Mouse (Mus musculus) neural tube, embryonic 15.5 days (tissue): ENCODE measurements around the gene Sqstm1. TPM values are rescaled to one million over a fixed set of nuclear protein-coding genes. Genes with fewer than 3 reads are reported as not detected.

Experiments
- ATAC-seq: fragments of 200-750 bp; cut with Nextera tagmentation; 2 replicates; pipeline ENCODE4 v1.8.0; 2017; ENCODE audit warnings: mild to moderate bottlenecking, moderate TSS enrichment, moderate library complexity; ENCODE audit not compliant: low FRiP score
- H3K27ac ChIP-seq: fragments of 300-500 bp; sonication (generic); replicated peaks from 2 replicates; pipeline ENCODE4 v1.5.1; 2015; ENCODE audit warnings: mild to moderate bottlenecking, inconsistent platforms
- H3K27me3 ChIP-seq: fragments of 300-500 bp; sonication (generic); replicated peaks from 2 replicates; pipeline ENCODE4 v1.6.1; 2015; ENCODE audit warnings: inconsistent platforms
- H3K36me3 ChIP-seq: fragments of 300-500 bp; sonication (generic); 2 replicates; pipeline ENCODE4 v1.6.1; 2015; ENCODE audit warnings: inconsistent platforms
- H3K4me1 ChIP-seq: fragments of 300-500 bp; sonication (generic); 2 replicates; pipeline ENCODE4 v1.6.1; 2015; ENCODE audit warnings: inconsistent platforms
- H3K4me2 ChIP-seq: fragments of 300-500 bp; sonication (generic); 2 replicates; pipeline ENCODE4 v1.6.1; 2015; ENCODE audit warnings: inconsistent platforms, mild to moderate bottlenecking, moderate library complexity
- H3K4me3 ChIP-seq: fragments of 300-500 bp; sonication (generic); replicated peaks from 2 replicates; pipeline ENCODE4 v1.5.1; 2015; ENCODE audit warnings: mild to moderate bottlenecking, inconsistent platforms
- H3K9ac ChIP-seq: fragments of 300-500 bp; sonication (generic); replicated peaks from 2 replicates; pipeline ENCODE4 v1.6.1; 2015; ENCODE audit warnings: mild to moderate bottlenecking, inconsistent platforms
- H3K9me3 ChIP-seq: fragments of 300-500 bp; sonication (generic); replicated peaks from 2 replicates; pipeline ENCODE4 v1.6.1; 2016; ENCODE audit warnings: inconsistent platforms
- WGBS: fragments of 180-500 bp; shearing (Covaris S2); methylation state at CpG from one replicate; pipeline ENCODE4 v1.1.7; 2015; ENCODE audit warnings: mixed read lengths; 5-methylcytosine and 5-hydroxymethylcytosine counted together
- polyA plus RNA-seq: library from polyadenylated mRNA; unstranded; fragments of >200 nt; fragmentation: Nextera tagmentation; extraction: Ambion mirVana; gene quantifications from 2 replicates; pipeline ENCODE4 v1.2.1, GENCODE M21; 2015

Sqstm1 gene
- polyA plus RNA-seq, 1 experiment from 2014 or later, result 450 TPM

- 31% methylated on average over 3 of the region's 3 CpGs for WGBS
These were observed 18.1 kb upstream of the Sqstm1 start for GRCm38 (mm10) chr11:50228772-50229171.

DNA sequence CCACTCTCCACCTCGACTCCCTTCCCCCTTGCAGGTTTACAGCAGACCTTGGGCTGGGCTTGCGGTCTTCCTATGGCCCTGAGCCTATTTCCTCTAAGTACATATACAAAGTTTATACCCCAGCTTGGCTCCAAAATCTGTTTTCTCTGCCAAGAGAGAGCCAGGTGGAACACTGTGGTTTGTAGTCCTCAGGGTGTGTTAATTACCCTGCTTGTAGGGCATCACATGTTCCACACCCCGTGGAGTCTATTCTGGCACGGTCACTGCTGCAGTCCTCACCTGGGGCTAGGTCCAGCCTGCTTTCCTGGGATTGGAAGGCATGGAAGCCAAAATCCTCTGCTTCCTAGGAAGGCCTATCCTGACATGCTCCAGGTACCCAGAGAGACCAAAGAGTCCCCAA, 17.1 kb upstream of the Sqstm1 start:
- H3K27me3 ChIP-seq, result no peaks in the 10 kb centered on the region
- peaks cover 59% of the 10 kb centered on the region for H3K4me1 ChIP-seq
- H3K36me3 ChIP-seq, result peaks cover 13% of the 10 kb centered on the region
- H3K4me3 ChIP-seq, result no peak overlapping the region
- H3K9ac ChIP-seq, result 0 out of 2 replicates have a peak overlapping the region, but pooled peaks have one; percentile 100
- no peak overlapping the region for H3K27ac ChIP-seq
- peak overlapping the region; percentile 91 for H3K4me2 ChIP-seq
- no peaks in the 10 kb centered on the region for H3K9me3 ChIP-seq
- WGBS, result 72% methylated on average over 4 of the region's 4 CpGs
- no peak for ATAC-seq

More at GRCm38 (mm10) chr11:50228772-50229171, 18.1 kb upstream of the Sqstm1 start:
- peaks cover 48% of the 10 kb centered on the region for H3K4me1 ChIP-seq
- H3K4me3 ChIP-seq, result no peak overlapping the region
- no peak overlapping the region for H3K27ac ChIP-seq
- peaks cover 23% of the 10 kb centered on the region for H3K36me3 ChIP-seq
- H3K9ac ChIP-seq, result 0 out of 2 replicates have a peak overlapping the region, but pooled peaks have one; percentile 17
- H3K4me2 ChIP-seq, result 0 out of 2 replicates have a peak overlapping the region, but pooled peaks have one; percentile 3
- H3K27me3 ChIP-seq, result 0 out of 2 replicates have a peak, but pooled peaks cover 1% of the 10 kb centered on the region
- no peaks in the 10 kb centered on the region for H3K9me3 ChIP-seq
- ATAC-seq, result no peak

DNA sequence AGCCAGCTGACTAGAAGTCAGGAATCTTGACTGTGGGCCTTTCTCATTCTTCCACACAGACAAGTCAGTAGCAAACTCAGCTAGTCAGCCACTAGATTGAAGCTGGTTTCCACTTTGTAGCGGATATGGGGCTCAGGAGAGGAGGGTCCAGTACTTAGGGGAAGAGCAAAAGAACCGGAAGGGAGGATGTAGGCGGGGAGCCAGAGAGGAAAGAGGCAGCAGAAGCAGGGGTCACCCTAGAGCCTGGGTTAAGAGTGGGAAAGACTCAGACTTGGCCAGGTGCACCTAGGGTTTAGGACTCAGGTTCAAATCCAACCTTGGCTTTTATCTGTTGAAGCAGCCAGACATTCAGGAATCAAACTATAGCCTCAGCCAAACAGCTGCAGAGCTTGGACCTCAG, 16.6 kb upstream of the Sqstm1 start:
- Histone ChIP-seq H3K36me3 (peaks cover 8% of the 10 kb centered on the region), H3K4me1 (peaks cover 63% of the 10 kb centered on the region), H3K27ac (no peak overlapping the region), H3K9me3 (no peaks in the 10 kb centered on the region), H3K4me2 (peak overlapping the region; percentile 91), H3K9ac (peak overlapping the region; percentile 100; the same call in 1 of the 2 replicates), H3K27me3 (no peaks in the 10 kb centered on the region), H3K4me3 (peak overlapping the region; percentile 80; the same call in 1 of the 2 replicates)
- 88% methylated on average over 3 of the region's 3 CpGs for WGBS
- ATAC-seq, result no peak

- Histone ChIP-seq H3K9me3 (no peaks in the 10 kb centered on the region), H3K9ac (peak overlapping the region; percentile 100), H3K27ac (peak overlapping the region; percentile 94; the same call in 1 of the 2 replicates), H3K4me1 (peaks cover 63% of the 10 kb centered on the region), H3K4me3 (peak overlapping the region; percentile 80), H3K36me3 (no peaks in the 10 kb centered on the region), H3K4me2 (peak overlapping the region; percentile 91), H3K27me3 (no peaks in the 10 kb centered on the region)
- ATAC-seq, result no peak
- 38% methylated on average over 2 of the region's 2 CpGs for WGBS
These were observed 15.8 kb upstream of the Sqstm1 start for GRCm38 (mm10) chr11:50226406-50226805.

GRCm38 (mm10) chr11:50225611-50226378, 15.2 kb upstream of the Sqstm1 start:
- 3% methylated on average over 34 of the region's 34 CpGs for WGBS
- H3K9me3 ChIP-seq, result no peaks in the 10 kb centered on the region
- H3K9ac ChIP-seq, result peak overlapping the region; percentile 100
- H3K4me2 ChIP-seq, result peak overlapping the region; percentile 91
- no peaks in the 10 kb centered on the region for H3K27me3 ChIP-seq
- H3K36me3 ChIP-seq, result no peaks in the 10 kb centered on the region
- peak overlapping the region; percentile 80 for H3K4me3 ChIP-seq
- H3K4me1 ChIP-seq, result peaks cover 59% of the 10 kb centered on the region
- peak overlapping the region; percentile 94 for H3K27ac ChIP-seq
- ATAC-seq, result peak; percentile 16

DNA sequence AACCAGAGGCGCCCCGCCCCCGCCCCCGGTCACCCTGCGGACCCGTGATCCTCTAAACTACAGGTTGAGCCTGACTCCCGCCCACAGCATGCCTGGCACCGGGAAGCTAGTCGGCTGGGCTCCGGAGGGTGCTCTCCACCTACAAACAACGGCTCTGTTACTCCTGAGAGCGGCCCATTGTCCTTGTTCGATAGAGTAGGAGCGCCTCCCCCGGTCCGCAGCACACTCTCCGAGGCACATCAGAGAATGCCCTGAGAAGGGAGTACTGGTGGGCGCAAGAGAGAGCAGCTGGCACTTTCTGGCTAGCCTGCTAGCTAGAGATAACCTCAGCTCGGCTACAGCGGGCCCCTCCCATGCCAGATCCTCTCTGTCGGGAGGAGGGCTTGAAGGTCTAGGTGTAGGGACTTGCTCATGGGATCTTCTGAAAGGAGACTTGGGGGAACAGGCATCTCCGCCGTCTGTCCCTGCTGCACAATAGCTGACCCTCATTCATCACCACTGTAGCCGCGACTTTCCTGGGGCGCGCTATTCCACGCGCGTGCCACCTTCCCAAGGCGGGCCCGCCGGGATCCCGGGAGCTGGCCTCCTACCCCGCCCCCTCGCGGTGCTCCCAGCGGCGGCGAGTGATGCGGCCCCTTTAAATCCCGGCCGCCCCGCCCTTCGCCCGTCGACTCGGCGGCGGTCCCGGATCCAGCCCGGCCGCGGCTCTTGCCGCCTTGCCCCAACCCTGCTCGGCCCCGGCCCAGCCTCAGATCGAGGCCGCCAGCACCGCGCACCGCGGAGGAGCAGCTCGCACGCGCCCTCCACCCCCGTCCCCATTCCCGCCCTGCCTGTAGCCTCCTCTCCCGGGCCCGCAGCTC, 14.3 kb upstream of the Sqstm1 start:
- peak overlapping the region; percentile 94 for H3K27ac ChIP-seq
- H3K4me3 ChIP-seq, result peak overlapping the region; percentile 80
- WGBS, result under 1% methylated on average over 69 of the region's 70 CpGs
- peak; percentile 87 for ATAC-seq
- H3K9ac ChIP-seq, result peak overlapping the region; percentile 100
- H3K9me3 ChIP-seq, result no peaks in the 10 kb centered on the region
- H3K27me3 ChIP-seq, result no peaks in the 10 kb centered on the region
- H3K4me2 ChIP-seq, result peak overlapping the region; percentile 91
- H3K36me3 ChIP-seq, result no peaks in the 10 kb centered on the region
- H3K4me1 ChIP-seq, result peaks cover 58% of the 10 kb centered on the region

DNA sequence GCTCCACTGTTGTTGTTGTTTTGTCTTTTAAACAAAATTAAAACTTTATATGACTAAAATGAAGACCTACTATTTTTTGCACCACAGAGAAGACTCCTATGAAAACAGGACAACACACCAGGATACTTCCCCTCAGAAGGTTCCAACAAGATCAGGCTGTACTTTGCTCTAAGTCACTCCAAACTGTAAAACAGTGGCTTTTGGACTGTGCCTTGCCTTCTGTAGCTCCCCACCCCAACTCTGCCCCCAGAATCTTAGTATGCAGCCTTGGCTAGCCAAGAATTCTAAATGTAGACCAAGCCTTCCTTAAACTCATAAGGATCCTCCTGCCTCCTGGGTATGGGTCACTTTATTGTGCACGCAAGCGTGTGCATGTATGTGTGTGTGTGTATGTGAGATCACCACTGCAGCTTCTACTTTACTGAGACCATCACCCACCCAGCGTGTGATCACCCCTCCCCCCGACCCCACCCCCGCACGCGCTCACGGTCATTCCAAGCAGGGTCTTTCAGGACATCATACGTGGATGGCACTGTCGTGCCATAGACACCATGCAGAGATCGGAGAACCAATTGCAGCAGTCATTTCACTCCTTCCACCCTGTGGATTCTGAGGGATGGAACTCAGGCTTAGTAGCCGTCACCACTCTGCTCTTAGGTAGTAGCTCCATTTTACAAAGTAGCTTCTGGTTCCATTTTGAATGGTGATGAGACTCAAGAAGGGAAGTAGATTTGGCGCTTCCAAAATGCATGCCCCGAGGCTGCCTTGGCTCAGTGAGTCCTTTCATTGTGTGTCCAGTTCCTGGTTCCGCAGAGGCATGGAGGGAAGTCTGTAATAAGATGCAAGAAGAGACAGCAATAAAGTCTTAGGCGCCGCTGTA, 13.4 kb upstream of the Sqstm1 start:
- peak overlapping the region; percentile 91 for H3K4me2 ChIP-seq
- 5% methylated on average over 17 of the region's 17 CpGs for WGBS
- peaks cover 56% of the 10 kb centered on the region for H3K4me1 ChIP-seq
- H3K9ac ChIP-seq, result peak overlapping the region; percentile 100
- H3K36me3 ChIP-seq, result no peaks in the 10 kb centered on the region
- peak overlapping the region; percentile 80 for H3K4me3 ChIP-seq
- ATAC-seq, result peak; percentile 33
- peak overlapping the region; percentile 94 for H3K27ac ChIP-seq
- H3K9me3 ChIP-seq, result no peaks in the 10 kb centered on the region
- no peaks in the 10 kb centered on the region for H3K27me3 ChIP-seq

DNA sequence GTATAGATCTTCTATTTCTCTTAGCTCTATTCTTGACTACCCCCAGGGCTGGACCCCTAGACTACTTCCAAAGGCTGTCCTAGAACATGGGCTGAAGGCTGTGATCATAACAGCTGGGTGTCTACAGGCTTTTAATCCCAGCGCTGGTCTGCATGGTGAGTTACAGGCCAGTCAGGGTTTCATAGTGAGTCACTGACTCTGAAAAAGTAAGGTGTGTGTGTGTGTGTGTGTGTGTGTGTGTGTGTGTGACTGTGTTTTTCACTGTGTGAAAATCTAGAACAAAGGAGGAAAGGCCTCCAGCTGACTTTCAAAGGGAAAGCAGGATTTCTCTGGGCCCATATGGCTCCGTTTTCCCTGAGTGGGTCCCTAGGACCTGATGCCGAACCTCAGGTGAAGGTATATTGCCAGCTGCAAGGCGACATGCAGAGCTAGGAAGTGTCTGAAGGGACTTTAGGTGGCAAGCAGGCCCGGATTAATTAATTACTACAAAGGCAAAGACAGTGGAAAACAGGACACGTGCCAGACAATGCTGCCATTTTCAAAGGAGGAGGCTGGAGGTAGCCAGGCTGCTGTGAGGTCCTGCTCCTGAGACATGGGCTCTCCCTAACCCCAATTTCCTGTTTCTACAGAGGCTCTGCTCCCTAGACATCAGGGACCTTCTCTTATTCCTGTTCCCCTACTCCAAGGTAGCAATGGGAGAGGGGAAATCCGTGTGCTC, 12.1 kb upstream of the Sqstm1 start:
- no peak for ATAC-seq
- peak overlapping the region; percentile 80; the same call in 1 of the 2 replicates for H3K4me3 ChIP-seq
- H3K27ac ChIP-seq, result no peak overlapping the region
- H3K9me3 ChIP-seq, result no peaks in the 10 kb centered on the region
- peak overlapping the region; percentile 30; the same call in 1 of the 2 replicates for H3K9ac ChIP-seq
- no peaks in the 10 kb centered on the region for H3K27me3 ChIP-seq
- no peaks in the 10 kb centered on the region for H3K36me3 ChIP-seq
- H3K4me1 ChIP-seq, result peaks cover 47% of the 10 kb centered on the region
- WGBS, result 44% methylated on average over 7 of the region's 7 CpGs
- peak overlapping the region; percentile 91 for H3K4me2 ChIP-seq

DNA sequence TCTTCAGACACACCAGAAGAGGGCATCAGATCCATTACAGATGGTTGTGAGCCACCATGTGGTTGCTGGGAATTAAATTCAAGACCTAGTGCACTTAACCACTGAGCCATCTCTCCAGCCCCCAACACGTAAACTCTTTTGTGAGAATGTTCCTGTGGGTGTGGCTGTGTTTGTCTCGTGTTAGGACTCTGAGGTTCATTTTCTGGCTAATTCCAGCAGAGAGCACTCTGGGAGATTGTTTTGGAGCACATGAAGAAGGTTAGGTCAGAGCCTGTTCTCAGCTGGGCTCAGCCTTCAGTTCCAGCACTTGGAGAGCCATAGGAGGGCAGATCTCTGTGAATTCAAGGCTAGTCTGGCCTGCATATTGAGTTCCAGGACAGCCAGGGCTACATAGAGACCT, 9.2 kb upstream of the Sqstm1 start:
- Histone ChIP-seq H3K4me1 (peaks cover 42% of the 10 kb centered on the region), H3K9ac (no peak overlapping the region), H3K27ac (no peak overlapping the region), H3K4me2 (no peak overlapping the region), H3K9me3 (no peaks in the 10 kb centered on the region), H3K27me3 (no peaks in the 10 kb centered on the region), H3K36me3 (no peaks in the 10 kb centered on the region), H3K4me3 (no peak overlapping the region)
- WGBS, result 48% methylated on average over 2 of the region's 2 CpGs
- no peak for ATAC-seq

DNA sequence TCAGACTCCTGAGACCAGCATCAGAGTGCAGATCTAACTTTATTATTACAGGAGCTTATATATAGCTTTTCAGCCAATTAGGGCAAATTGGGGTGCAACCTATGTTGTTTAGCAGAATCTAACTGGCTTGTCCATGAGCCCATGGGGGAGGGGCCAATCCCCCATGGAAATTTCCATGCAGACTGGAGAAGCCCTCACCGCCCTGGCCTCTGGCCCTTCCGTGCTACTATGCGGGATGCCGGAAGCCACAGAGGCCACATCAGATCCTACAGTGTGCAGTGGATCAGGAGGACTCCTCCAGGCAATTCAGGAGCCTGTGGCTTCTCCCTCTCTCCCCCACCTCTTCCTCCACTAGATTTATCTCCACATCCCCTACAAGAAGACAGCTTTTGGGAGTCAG, 7.2 kb upstream of the Sqstm1 start:
- Histone ChIP-seq H3K27me3 (no peaks in the 10 kb centered on the region), H3K9ac (no peak overlapping the region), H3K27ac (no peak overlapping the region), H3K36me3 (no peaks in the 10 kb centered on the region), H3K4me2 (no peak overlapping the region), H3K4me3 (no peak overlapping the region), H3K9me3 (no peaks in the 10 kb centered on the region), H3K4me1 (peaks cover 27% of the 10 kb centered on the region)
- no peak for ATAC-seq
- 71% methylated on average over 4 of the region's 4 CpGs for WGBS
